ENCODE assay signal across 27 mouse cellular contexts in the genomic region with DNA sequence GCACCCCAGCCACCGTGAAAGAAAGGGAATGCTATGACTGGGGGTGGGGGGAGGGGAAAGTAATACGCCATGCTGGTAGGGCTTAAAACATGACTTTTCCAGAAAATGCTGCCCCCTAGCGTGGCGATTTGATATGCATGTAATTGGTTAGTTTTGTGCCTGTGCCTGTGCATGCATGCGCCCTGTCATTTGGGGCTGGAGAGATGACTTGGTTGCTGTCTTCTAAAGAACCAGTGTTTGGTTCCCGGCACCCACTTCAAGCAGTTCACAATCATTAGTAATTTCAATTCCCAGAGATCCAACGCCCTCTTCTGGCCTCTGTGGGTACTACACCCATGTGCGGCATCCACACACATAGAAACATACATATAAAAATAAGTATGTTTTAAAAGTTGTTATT.
DNase-seq lines count a peak whose midpoint lies in the region; ATAC-seq and TF ChIP-seq lines count a peak whose summit lies in the region.
"Had no signal": no experiment of that assay in that cellular context is flagged by ENCODE, and none has a peak within 500 bp of the region (broad histone marks: within the 10 kb centered on the region; RNA-seq: fewer than 3 reads in every experiment).

No protein-coding gene starts in this region.

- peaks cover 4% of the 10 kb centered on the region; the same call in 1 of the 2 replicates for H3K4me1 ChIP-seq in liver, postnatal 0 days (ENCODE audit: insufficient read depth)
- peaks cover 5% of the 10 kb centered on the region; the same call in 1 of the 2 replicates for H3K4me1 ChIP-seq in liver, embryonic 11.5 days (replicated peaks; ENCODE audit: control insufficient read depth, insufficient read depth, low read length)
- peaks cover 6 to 28% of the 10 kb centered on the region in 2 experiments for H3K4me1 ChIP-seq in CH12.LX (ENCODE audit: control insufficient read depth in 1 of 2, insufficient read depth in 2 of 2)
- H3K4me1 ChIP-seq: midbrain, embryonic 13.5 days had no signal

- no peak for TF ChIP-seq EP300 in liver, postnatal 0 days (IDR thresholded peaks at IDR 0.05; ENCODE audit: low read depth)
- TF ChIP-seq EP300 in CH12.LX (IDR thresholded peaks at IDR 0.05; ENCODE audit: low read length): no peak

- H3K79me2 ChIP-seq in CH12.LX (replicated peaks; ENCODE audit: control insufficient read depth, extremely low read depth, insufficient read depth, poor library complexity, severe bottlenecking): no peaks in the 10 kb centered on the region

- intact Hi-C loops in gastrocnemius, adult 2 months (cut with DNase I): no loop called here

- H3K36me3 ChIP-seq in liver, postnatal 0 days (replicated peaks; ENCODE audit: insufficient read depth, low read length): no peaks in the 10 kb centered on the region
- no peaks in the 10 kb centered on the region for H3K36me3 ChIP-seq in liver, embryonic 11.5 days (ENCODE audit: control insufficient read depth, insufficient read depth, low read length)
- no peaks in the 10 kb centered on the region for H3K36me3 ChIP-seq in CH12.LX (replicated peaks in 1 of 2; ENCODE audit: control insufficient read depth in 1 of 2, insufficient read depth in 1 of 2, low read length in 1 of 2)
- H3K36me3 ChIP-seq: heart, embryonic 12.5 days; kidney, embryonic 15.5 days; limb, embryonic 12.5 days; liver, embryonic 13.5 days; midbrain, embryonic 13.5 days had no signal

- no peak overlapping the region for H3K4me3 ChIP-seq in gastrocnemius, adult 2 months
- H3K4me3 ChIP-seq in liver, postnatal 0 days (ENCODE audit: low read depth, low read length): no peak overlapping the region
- no peak overlapping the region for H3K4me3 ChIP-seq in liver, embryonic 11.5 days (ENCODE audit: low read depth, low read length)
- no peak overlapping the region for H3K4me3 ChIP-seq in CH12.LX (replicated peaks in 1 of 3; ENCODE audit: low read depth in 2 of 3, low read length in 2 of 3, poor library complexity in 1 of 3)
- H3K4me3 ChIP-seq: heart, embryonic 12.5 days; kidney, embryonic 15.5 days; limb, embryonic 12.5 days; liver, embryonic 13.5 days; midbrain, embryonic 13.5 days had no signal

- WGBS in liver, postnatal 0 days (ENCODE audit: insufficient replicate concordance): 66% methylated on average over 8 of the region's 8 CpGs
- 57% methylated on average over 8 of the region's 8 CpGs for WGBS in liver, embryonic 11.5 days

- 0 out of 2 replicates have a peak, but pooled peaks cover 3% of the 10 kb centered on the region for H3K9me3 ChIP-seq in liver, postnatal 0 days (ENCODE audit: low read length)
- H3K9me3 ChIP-seq in liver, embryonic 11.5 days (ENCODE audit: control insufficient read depth, low read length): no peaks in the 10 kb centered on the region
- H3K9me3 ChIP-seq in CH12.LX (replicated peaks; ENCODE audit: low read length): peaks cover 13% of the 10 kb centered on the region
- H3K9me3 ChIP-seq: midbrain, embryonic 13.5 days had no signal

- ATAC-seq in liver, postnatal 0 days: no peak
- no peak for ATAC-seq in liver, embryonic 11.5 days (replicated peaks; ENCODE audit: low FRiP score)
- no peak for ATAC-seq in activated CD4-positive, CD25-positive, alpha-beta regulatory T cell, adult 4 months
- ATAC-seq: forebrain, embryonic 14.5 days; hindbrain, postnatal 0 days; midbrain, embryonic 13.5 days had no signal

- no peak for TF ChIP-seq POLR2A in CH12.LX (IDR thresholded peaks at IDR 0.05; ENCODE audit: low read depth, low read length)

- H3K27ac ChIP-seq in gastrocnemius, adult 2 months: no peak overlapping the region
- no peak overlapping the region for H3K27ac ChIP-seq in liver, postnatal 0 days (ENCODE audit: low read depth)
- no peak overlapping the region for H3K27ac ChIP-seq in liver, embryonic 11.5 days (ENCODE audit: low read depth, low read length)
- no peak overlapping the region for H3K27ac ChIP-seq in CH12.LX (ENCODE audit: insufficient read depth, low read depth)
- H3K27ac ChIP-seq: hindbrain, postnatal 0 days; kidney, embryonic 15.5 days; limb, embryonic 12.5 days; liver, embryonic 13.5 days; midbrain, embryonic 13.5 days had no signal

- DNase-seq in gastrocnemius, adult 2 months: no peak
- DNase-seq in gastrocnemius, postnatal 4 days (ENCODE audit: low spot score in 2 of 2): no peak
- DNase-seq in liver, postnatal 0 days: no peak
- no peak for DNase-seq in liver, embryonic 11.5 days (ENCODE audit: low spot score)
- DNase-seq in CH12.LX (ENCODE audit: extremely low read depth): no peak
- peak; percentile 70 for DNase-seq in R1 (ENCODE audit: low read depth, low spot score)
- DNase-seq in urinary bladder, adult 18-20 months (ENCODE audit: low spot score in 2 of 2): no peak
- DNase-seq: adrenal gland, postnatal 10 days; cerebellum, adult 8-10 months; gastrocnemius, postnatal 10 days; heart, adult 11 months; heart, postnatal 10 days; kidney, adult 11 months; liver, embryonic 13.5 days; lung, postnatal 10 days; retina, postnatal 1 day; right cerebral cortex, postnatal 25 days; spleen, adult 18-20 months; thymus, adult 18-20 months; thymus, postnatal 36 days had no signal

- 0 out of 2 replicates have a peak, but pooled peaks cover 5% of the 10 kb centered on the region for H3K27me3 ChIP-seq in liver, postnatal 0 days (ENCODE audit: insufficient read depth, low read length)
- H3K27me3 ChIP-seq in liver, embryonic 11.5 days (replicated peaks; ENCODE audit: control insufficient read depth, insufficient read depth, low read length): no peaks in the 10 kb centered on the region
- peaks cover 33% of the 10 kb centered on the region for H3K27me3 ChIP-seq in CH12.LX (replicated peaks)
- H3K27me3 ChIP-seq: liver, embryonic 13.5 days had no signal

- in situ Hi-C loops in CH12.LX (cut with MboI; ENCODE audit: low pct_ligation_motif_present, low pct_unique_long_range_greater_than_20kb, low sequenced_read_pairs): no loop called here

- no peak overlapping the region for H3K9ac ChIP-seq in liver, postnatal 0 days (replicated peaks)
- H3K9ac ChIP-seq in liver, embryonic 11.5 days (ENCODE audit: low read depth, low read length): no peak overlapping the region
- no peak overlapping the region for H3K9ac ChIP-seq in CH12.LX (ENCODE audit: insufficient read depth, low read depth)
- H3K9ac ChIP-seq: heart, embryonic 12.5 days; kidney, embryonic 15.5 days; limb, embryonic 12.5 days; liver, embryonic 13.5 days; midbrain, embryonic 13.5 days had no signal

- no peak overlapping the region for H3K4me2 ChIP-seq in liver, postnatal 0 days (ENCODE audit: low read depth, low read length)
- H3K4me2 ChIP-seq in liver, embryonic 11.5 days: no peak overlapping the region
- no peak overlapping the region for H3K4me2 ChIP-seq in CH12.LX (ENCODE audit: insufficient read depth, low read depth, poor library complexity, severe bottlenecking)
- H3K4me2 ChIP-seq: heart, embryonic 12.5 days; kidney, embryonic 15.5 days; limb, embryonic 12.5 days; liver, embryonic 13.5 days; midbrain, embryonic 13.5 days had no signal

- TF ChIP-seq RAD21 in CH12.LX (IDR thresholded peaks at IDR 0.05; ENCODE audit: low read depth, low read length): no peak

- dilution Hi-C loops in CH12.LX (cut with MboI; ENCODE audit: extremely low pct_ligation_motif_present, extremely low pct_unique_long_range_greater_than_20kb, low sequenced_read_pairs): no loop called here

- TF ChIP-seq CTCF in gastrocnemius, adult 2 months (IDR thresholded peaks at IDR 0.05): peak; percentile 23; the same call in 1 of the 2 replicates
- TF ChIP-seq CTCF in liver, postnatal 0 days (IDR thresholded peaks at IDR 0.05; ENCODE audit: low read depth): peak; percentile 27
- peak; percentile 11 to 20; a peak in 2 of 4 replicates for TF ChIP-seq CTCF in CH12.LX (conservative IDR thresholded peaks at IDR 0.05 in 1 of 2, IDR thresholded peaks at IDR 0.05 in 1 of 2; ENCODE audit: low read depth in 2 of 2, low read length in 2 of 2)

TF ChIP-seq in CH12.LX, 34 proteins besides CTCF, POLR2A, EP300 and RAD21:
- no peak for TF ChIP-seq ZNF384 (IDR thresholded peaks at IDR 0.05; ENCODE audit: low read depth, low read length)
- no peak for TF ChIP-seq ZMIZ1 (IDR thresholded peaks at IDR 0.05; ENCODE audit: low read depth, low read length)
- no peak for TF ChIP-seq NRF1 (IDR thresholded peaks at IDR 0.05; ENCODE audit: low read depth, low read length)
- TF ChIP-seq HCFC1 (IDR thresholded peaks at IDR 0.05; ENCODE audit: low read depth, low read length): no peak
- TF ChIP-seq SMC3 (IDR thresholded peaks at IDR 0.05; ENCODE audit: low read depth, low read length): no peak
- TF ChIP-seq PAX5 (IDR thresholded peaks at IDR 0.05; ENCODE audit: low read length): no peak
- TF ChIP-seq MAZ (IDR thresholded peaks at IDR 0.05; ENCODE audit: low read depth, low read length): no peak
- TF ChIP-seq ELF1 (IDR thresholded peaks at IDR 0.05; ENCODE audit: low read depth, low read length): no peak
- no peak for TF ChIP-seq KAT2A (IDR thresholded peaks at IDR 0.05; ENCODE audit: insufficient replicate concordance, low read length)
- TF ChIP-seq ZKSCAN1 (IDR thresholded peaks at IDR 0.05; ENCODE audit: borderline replicate concordance, low read depth, low read length): no peak
- TF ChIP-seq CHD2 (IDR thresholded peaks at IDR 0.05; ENCODE audit: low read length): no peak
- no peak for TF ChIP-seq CHD1 (IDR thresholded peaks at IDR 0.05; ENCODE audit: low read depth, low read length)
- no peak for TF ChIP-seq MXI1 (IDR thresholded peaks at IDR 0.05; ENCODE audit: low read depth, low read length)
- no peak for TF ChIP-seq SIN3A (IDR thresholded peaks at IDR 0.05; ENCODE audit: low read length)
